Mouse (Mus musculus): ENCODE data around the gene Mlip. TPM values are rescaled to one million over a fixed set of nuclear protein-coding genes. Genes with fewer than 3 reads are reported as not detected.

Mlip gene
- polyA plus RNA-seq, 1 experiment, result not detected

DNA sequence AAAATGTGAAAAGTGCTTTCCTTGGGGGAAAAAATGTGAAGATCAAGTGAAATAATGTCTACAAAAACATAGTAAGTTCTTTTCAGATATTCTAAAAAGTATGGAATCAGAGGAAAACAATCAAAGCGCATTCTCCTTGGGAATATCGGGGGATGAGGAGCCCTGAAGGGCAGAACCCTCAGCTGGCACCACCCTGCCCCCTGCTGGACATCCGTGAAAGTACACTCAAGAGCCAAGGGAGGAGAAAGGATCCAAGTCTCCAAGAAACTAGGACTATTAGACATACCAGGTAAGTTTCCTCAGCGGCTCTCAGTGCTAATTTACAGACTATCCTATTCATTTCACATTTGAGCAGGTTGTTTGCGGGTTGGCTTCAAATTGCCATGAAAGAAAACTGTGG lies 28.8 kb upstream of the Mlip start:
- Histone ChIP-seq H3K4me3 (ENCODE audit: low read depth, low read length) (no peak overlapping the region), H3K9me3 (replicated peaks; ENCODE audit: control insufficient read depth, insufficient read depth, low read length, poor library complexity, severe bottlenecking) (no peaks in the 10 kb centered on the region), H3K36me3 (ENCODE audit: control insufficient read depth, insufficient read depth, low read length, poor library complexity, severe bottlenecking) (no peaks in the 10 kb centered on the region), H3K27ac (ENCODE audit: insufficient read depth, low read length) (no peak overlapping the region), H3K4me1 (ENCODE audit: control insufficient read depth, insufficient read depth, low read length) (no peaks in the 10 kb centered on the region), H3K9ac (ENCODE audit: low read depth, poor library complexity, severe bottlenecking) (no peak overlapping the region), H3K27me3 (ENCODE audit: control insufficient read depth, insufficient read depth, low read length, poor library complexity, severe bottlenecking) (no peaks in the 10 kb centered on the region)
- TF ChIP-seq POLR2A (IDR thresholded peaks at IDR 0.05; ENCODE audit: insufficient read depth, low read length) (no peak), EP300 (IDR thresholded peaks at IDR 0.05; ENCODE audit: insufficient read depth, low read depth, low read length) (no peak), CTCF (IDR thresholded peaks at IDR 0.05; ENCODE audit: low read depth, low read length) (peak; percentile 85)

GRCm38 (mm10) chr9:77379625-77380024 lies 26.9 kb upstream of the Mlip start:
- Histone ChIP-seq H3K36me3 (ENCODE audit: control insufficient read depth, insufficient read depth, low read length, poor library complexity, severe bottlenecking) (no peaks in the 10 kb centered on the region), H3K4me3 (ENCODE audit: low read depth, low read length) (no peak overlapping the region), H3K27ac (ENCODE audit: insufficient read depth, low read length) (no peak overlapping the region), H3K4me1 (ENCODE audit: control insufficient read depth, insufficient read depth, low read length) (no peaks in the 10 kb centered on the region), H3K9ac (ENCODE audit: low read depth, poor library complexity, severe bottlenecking) (no peak overlapping the region), H3K9me3 (replicated peaks; ENCODE audit: control insufficient read depth, insufficient read depth, low read length, poor library complexity, severe bottlenecking) (no peaks in the 10 kb centered on the region), H3K27me3 (ENCODE audit: control insufficient read depth, insufficient read depth, low read length, poor library complexity, severe bottlenecking) (no peaks in the 10 kb centered on the region)
- peak; percentile 70 for TF ChIP-seq CTCF (IDR thresholded peaks at IDR 0.05; ENCODE audit: low read depth, low read length)
- no peak for TF ChIP-seq EP300 (IDR thresholded peaks at IDR 0.05; ENCODE audit: insufficient read depth, low read depth, low read length)
- no peak for TF ChIP-seq POLR2A (IDR thresholded peaks at IDR 0.05; ENCODE audit: insufficient read depth, low read length)

- Histone ChIP-seq H3K4me1 (ENCODE audit: control insufficient read depth, insufficient read depth, low read length) (no peaks in the 10 kb centered on the region), H3K27ac (ENCODE audit: insufficient read depth, low read length) (no peak overlapping the region), H3K27me3 (ENCODE audit: control insufficient read depth, insufficient read depth, low read length, poor library complexity, severe bottlenecking) (no peaks in the 10 kb centered on the region), H3K36me3 (ENCODE audit: control insufficient read depth, insufficient read depth, low read length, poor library complexity, severe bottlenecking) (no peaks in the 10 kb centered on the region), H3K9ac (ENCODE audit: low read depth, poor library complexity, severe bottlenecking) (no peak overlapping the region), H3K4me3 (ENCODE audit: low read depth, low read length) (no peak overlapping the region), H3K9me3 (replicated peaks; ENCODE audit: control insufficient read depth, insufficient read depth, low read length, poor library complexity, severe bottlenecking) (no peaks in the 10 kb centered on the region)
- TF ChIP-seq CTCF (IDR thresholded peaks at IDR 0.05; ENCODE audit: low read depth, low read length) (no peak), EP300 (IDR thresholded peaks at IDR 0.05; ENCODE audit: insufficient read depth, low read depth, low read length) (no peak), POLR2A (IDR thresholded peaks at IDR 0.05; ENCODE audit: insufficient read depth, low read length) (no peak)
Observed at GRCm38 (mm10) chr9:77377696-77378095, 24.9 kb upstream of the Mlip start.

DNA sequence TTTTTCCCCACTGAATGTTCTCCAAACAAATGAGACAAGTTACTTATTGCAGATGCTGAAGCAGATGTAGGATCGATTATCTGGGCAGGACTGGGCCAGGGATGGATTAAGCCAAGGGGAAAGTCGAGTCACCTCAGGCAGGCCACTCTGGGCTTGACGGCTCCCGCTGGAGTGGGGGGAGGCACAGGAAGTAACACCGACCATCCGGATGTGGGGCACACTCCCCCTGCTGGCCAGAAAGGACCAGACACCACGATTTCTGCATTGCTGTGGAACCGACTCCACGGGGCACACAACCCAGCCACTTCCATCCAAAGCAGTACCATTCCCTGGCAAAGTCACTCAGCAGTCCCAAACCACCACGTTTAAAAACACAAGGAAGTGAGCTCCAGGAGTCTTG lies 24.3 kb upstream of the Mlip start:
- H3K27me3 ChIP-seq (ENCODE audit: control insufficient read depth, insufficient read depth, low read length, poor library complexity, severe bottlenecking), result no peaks in the 10 kb centered on the region
- H3K9ac ChIP-seq (ENCODE audit: low read depth, poor library complexity, severe bottlenecking), result no peak overlapping the region
- TF ChIP-seq CTCF (IDR thresholded peaks at IDR 0.05; ENCODE audit: low read depth, low read length) (peak; percentile 58), EP300 (IDR thresholded peaks at IDR 0.05; ENCODE audit: insufficient read depth, low read depth, low read length) (no peak), POLR2A (IDR thresholded peaks at IDR 0.05; ENCODE audit: insufficient read depth, low read length) (no peak)
- no peak overlapping the region for H3K4me3 ChIP-seq (ENCODE audit: low read depth, low read length)
- H3K27ac ChIP-seq (ENCODE audit: insufficient read depth, low read length), result no peak overlapping the region
- no peaks in the 10 kb centered on the region for H3K9me3 ChIP-seq (replicated peaks; ENCODE audit: control insufficient read depth, insufficient read depth, low read length, poor library complexity, severe bottlenecking)
- H3K4me1 ChIP-seq (ENCODE audit: control insufficient read depth, insufficient read depth, low read length), result no peaks in the 10 kb centered on the region
- no peaks in the 10 kb centered on the region for H3K36me3 ChIP-seq (ENCODE audit: control insufficient read depth, insufficient read depth, low read length, poor library complexity, severe bottlenecking)

- Histone ChIP-seq H3K4me1 (ENCODE audit: control insufficient read depth, insufficient read depth, low read length) (no peaks in the 10 kb centered on the region), H3K27ac (ENCODE audit: insufficient read depth, low read length) (no peak overlapping the region), H3K27me3 (ENCODE audit: control insufficient read depth, insufficient read depth, low read length, poor library complexity, severe bottlenecking) (no peaks in the 10 kb centered on the region), H3K36me3 (ENCODE audit: control insufficient read depth, insufficient read depth, low read length, poor library complexity, severe bottlenecking) (no peaks in the 10 kb centered on the region), H3K9ac (ENCODE audit: low read depth, poor library complexity, severe bottlenecking) (no peak overlapping the region), H3K9me3 (replicated peaks; ENCODE audit: control insufficient read depth, insufficient read depth, low read length, poor library complexity, severe bottlenecking) (no peaks in the 10 kb centered on the region), H3K4me3 (ENCODE audit: low read depth, low read length) (no peak overlapping the region)
- TF ChIP-seq EP300 (IDR thresholded peaks at IDR 0.05; ENCODE audit: insufficient read depth, low read depth, low read length), result no peak
- TF ChIP-seq CTCF (IDR thresholded peaks at IDR 0.05; ENCODE audit: low read depth, low read length), result no peak
- no peak for TF ChIP-seq POLR2A (IDR thresholded peaks at IDR 0.05; ENCODE audit: insufficient read depth, low read length)
Observed at GRCm38 (mm10) chr9:77376561-77376960, 23.8 kb upstream of the Mlip start.

DNA sequence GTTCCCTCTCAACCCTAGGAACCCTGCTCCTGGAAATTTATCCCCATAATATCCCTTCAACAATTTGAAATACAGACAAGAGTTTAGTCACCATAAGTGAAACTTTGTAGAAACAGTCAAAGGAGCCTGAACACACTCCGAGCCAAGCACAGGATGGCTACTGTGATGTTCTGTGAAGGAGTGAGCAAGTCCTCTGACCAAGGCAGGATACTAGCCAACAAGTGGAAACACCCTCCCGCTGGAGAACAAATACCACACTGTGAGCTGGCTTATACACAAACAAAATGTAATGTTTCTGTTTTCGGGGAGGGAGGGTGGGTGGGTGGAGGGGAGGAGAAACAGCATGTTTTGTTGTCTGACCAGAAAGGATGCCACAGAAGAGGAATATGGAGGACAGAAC lies 17.9 kb upstream of the Mlip start:
- Histone ChIP-seq H3K9me3 (replicated peaks; ENCODE audit: control insufficient read depth, insufficient read depth, low read length, poor library complexity, severe bottlenecking) (no peaks in the 10 kb centered on the region), H3K9ac (ENCODE audit: low read depth, poor library complexity, severe bottlenecking) (no peak overlapping the region), H3K4me1 (ENCODE audit: control insufficient read depth, insufficient read depth, low read length) (no peaks in the 10 kb centered on the region), H3K36me3 (ENCODE audit: control insufficient read depth, insufficient read depth, low read length, poor library complexity, severe bottlenecking) (no peaks in the 10 kb centered on the region), H3K27me3 (ENCODE audit: control insufficient read depth, insufficient read depth, low read length, poor library complexity, severe bottlenecking) (no peaks in the 10 kb centered on the region), H3K4me3 (ENCODE audit: low read depth, low read length) (no peak overlapping the region), H3K27ac (ENCODE audit: insufficient read depth, low read length) (no peak overlapping the region)
- TF ChIP-seq CTCF (IDR thresholded peaks at IDR 0.05; ENCODE audit: low read depth, low read length), result no peak
- TF ChIP-seq POLR2A (IDR thresholded peaks at IDR 0.05; ENCODE audit: insufficient read depth, low read length), result no peak
- TF ChIP-seq EP300 (IDR thresholded peaks at IDR 0.05; ENCODE audit: insufficient read depth, low read depth, low read length), result no peak
